Mouse (Mus musculus) Patski (cell line): Measurements from ENCODE around the gene Mturn. TPM values are rescaled to one million over a fixed set of nuclear protein-coding genes. Genes with fewer than 3 reads are reported as not detected.

Experiments
- ATAC-seq: fragments of 100-300 bp; one replicate; pipeline ENCODE4 v1.8.0; 2021
- CTCF ChIA-PET: fragments of 350-600 bp; sonication (Branson Sonifier 250); formaldehyde crosslinking; loops from one replicate; lab custom pipeline; 2022; ENCODE audit warnings: inconsistent platforms; lab: Charles Lee
- POLR2A ChIA-PET: fragments of 350-600 bp; sonication (Branson Sonifier 250); formaldehyde crosslinking; loops from one replicate; lab custom pipeline; 2022; ENCODE audit warnings: antibody characterized with exemption, inconsistent platforms; lab: Charles Lee
- DNase-seq: peaks from one replicate; pipeline ENCODE4 v3.0.0-alpha.2; 2011; ENCODE audit warnings: low read depth, low spot score
- H3K27me3 ChIP-seq: fragments of 371-371 bp; one replicate; pipeline ENCODE4 v1.5.1; 2021
- CTCF ChIP-seq: fragments of 100-300 bp; IDR thresholded peaks from one replicate; pipeline ENCODE4 v1.5.1; 2021
- in situ Hi-C: fragments of 300-500 bp; cut with MboI; formaldehyde crosslinking; loops from 3 replicates; pipeline ENCODE4 v1.11.1; 2018; ENCODE audit warnings: low pct_unique_long_range_greater_than_20kb, mixed read lengths
- polyA plus RNA-seq: library from polyadenylated mRNA; unstranded; gene quantifications from one replicate; pipeline ENCODE4 v1.2.3, GENCODE M21; 2021

Mturn gene
- polyA plus RNA-seq, 1 experiment from 2014 or later = 3.6 TPM

DNA sequence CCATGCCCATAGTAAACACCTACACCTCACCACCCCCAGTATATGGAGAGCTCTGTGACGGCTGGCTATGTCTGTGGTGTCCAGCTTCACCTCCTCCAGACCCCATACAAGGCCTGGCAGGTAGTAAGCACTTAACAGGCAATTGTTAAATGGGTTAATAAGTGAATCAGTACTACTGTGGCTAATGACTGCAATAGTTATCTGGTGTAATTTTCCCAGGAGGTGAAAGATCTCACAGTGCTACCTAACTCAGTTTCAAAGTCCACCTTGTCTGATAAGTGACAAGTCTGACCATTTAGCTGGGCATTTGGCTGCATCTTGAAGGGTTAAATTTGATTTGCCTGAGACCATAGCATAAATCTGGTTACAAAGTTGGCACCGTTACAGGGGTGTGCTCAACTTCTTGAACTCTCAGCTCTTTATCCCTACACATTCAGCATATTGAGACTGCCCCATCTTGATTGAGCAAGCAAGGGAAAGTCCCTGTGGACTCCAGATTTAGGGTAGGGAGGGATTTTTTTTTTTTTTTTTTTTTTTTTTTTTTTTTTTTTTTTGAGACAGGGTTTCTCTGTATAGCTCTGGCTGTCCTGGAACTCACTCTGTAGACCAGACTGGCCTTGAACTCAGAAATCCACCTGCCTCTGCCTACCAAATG is 48.2 kb downstream of the Mturn start:
- POLR2A ChIA-PET = interaction anchor here (0.6 to 0.9 kb wide), 2 partner anchors 13 to 469 kb away, joined by 3 to 6 read pairs; no protein-coding TSS in a partner anchor
- CTCF ChIA-PET = interaction anchor here (1.4 kb wide), 1 partner anchor 286 kb away, joined by 3 read pairs; no protein-coding TSS in a partner anchor
- no peaks in the 10 kb centered on the region for H3K27me3 ChIP-seq
- no peak for TF ChIP-seq CTCF
- in situ Hi-C loops = no loop called here
- DNase-seq (no peak), ATAC-seq (no peak)

DNA sequence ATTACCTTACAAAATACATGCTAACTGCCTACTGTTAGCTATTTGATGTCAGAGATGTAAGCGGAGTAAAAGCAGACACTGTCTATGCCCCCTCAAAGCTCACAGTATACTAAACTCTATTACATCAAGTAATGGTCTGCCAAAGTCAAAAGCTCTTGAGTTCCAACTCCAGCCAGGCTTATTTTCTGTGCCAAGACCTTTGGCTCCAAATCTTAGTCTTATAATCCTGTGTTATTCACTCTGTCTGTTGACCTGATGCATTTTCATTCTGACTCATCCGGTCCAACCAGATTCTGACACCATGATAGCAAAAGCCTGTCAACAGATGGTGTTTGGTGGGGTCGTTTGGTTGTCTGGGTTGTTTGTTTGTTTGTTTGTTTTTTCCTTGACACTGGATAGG is 50.3 kb downstream of the Mturn start:
- ChIA-PET CTCF (no interaction called here), POLR2A (no interaction called here)
- ATAC-seq (no peak), DNase-seq (no peak)
- H3K27me3 ChIP-seq = no peaks in the 10 kb centered on the region
- TF ChIP-seq CTCF = no peak
- in situ Hi-C loops = no loop called here

DNA sequence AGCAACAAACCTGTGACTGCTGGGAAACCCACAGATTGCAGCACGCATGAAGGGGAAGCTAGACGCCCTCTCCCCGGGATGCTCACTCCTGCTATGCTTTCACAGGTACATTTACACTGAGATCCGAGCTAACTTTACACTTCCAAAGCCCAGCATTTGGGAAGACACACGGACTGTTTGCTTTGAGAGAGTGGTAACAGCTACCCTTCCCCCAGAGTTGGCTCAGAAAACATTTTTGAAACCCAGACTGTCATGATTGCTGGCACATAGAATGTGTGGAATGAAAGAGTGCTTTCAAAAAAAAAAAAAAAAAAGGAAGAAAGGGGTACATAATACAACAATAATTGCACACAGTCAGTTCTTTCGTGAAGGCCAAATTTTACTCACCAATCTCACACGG is 51.3 kb downstream of the Mturn start:
- ATAC-seq (no peak), DNase-seq (no peak)
- in situ Hi-C loops = no loop called here
- CTCF ChIA-PET = no interaction called here
- POLR2A ChIA-PET = interaction anchor here (0.7 kb wide), 1 partner anchor 16 kb away, joined by 4 read pairs; no protein-coding TSS in a partner anchor
- TF ChIP-seq CTCF = no peak
- no peaks in the 10 kb centered on the region for H3K27me3 ChIP-seq

DNA sequence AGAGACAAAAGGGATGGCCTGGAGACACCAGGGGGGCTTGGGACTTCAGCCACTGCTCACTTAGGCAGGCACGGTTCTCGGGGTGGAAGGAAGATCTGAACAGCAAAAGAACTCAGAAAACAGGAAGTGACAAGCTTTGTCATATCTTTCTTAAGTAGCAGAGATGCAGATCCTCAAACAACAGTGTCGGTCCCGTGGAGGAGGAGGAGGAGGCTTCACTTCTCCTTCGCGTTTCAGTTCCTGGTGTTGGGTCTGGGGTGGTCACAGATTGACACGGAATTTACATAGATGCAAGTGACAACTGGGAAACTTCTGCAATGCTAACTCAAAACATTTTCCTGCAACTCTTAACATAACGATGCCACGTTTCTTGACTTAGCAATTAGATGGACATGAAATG is 54.7 kb downstream of the Mturn start:
- CTCF ChIA-PET = no interaction called here
- in situ Hi-C loops = no loop called here

DNA sequence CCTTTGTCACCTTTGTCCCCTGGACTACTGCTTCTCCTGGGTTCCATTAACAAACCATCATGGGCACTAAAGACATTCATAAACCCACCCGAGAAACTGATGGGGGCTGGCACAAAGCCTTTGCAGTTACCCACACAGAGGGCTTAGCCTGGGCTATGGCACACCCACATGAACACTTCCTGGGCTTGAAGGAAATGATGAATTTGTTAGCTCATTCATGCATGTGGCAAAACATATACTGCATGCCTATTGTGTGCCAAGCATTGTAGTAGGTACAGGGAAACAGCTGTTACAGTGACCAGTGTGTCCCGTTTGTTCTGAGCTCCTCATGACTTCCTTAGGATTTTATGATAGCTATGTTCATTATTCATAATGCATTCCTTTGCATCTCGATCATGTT is 55.8 kb downstream of the Mturn start:
- POLR2A ChIA-PET = no interaction called here
- in situ Hi-C loops = no loop called here
- CTCF ChIA-PET = interaction anchor here (0.8 kb wide), 1 partner anchor 16 kb away, joined by 3 read pairs; no protein-coding TSS in a partner anchor
- no peak for ATAC-seq
- H3K27me3 ChIP-seq = no peaks in the 10 kb centered on the region
- TF ChIP-seq CTCF = no peak
- DNase-seq = no peak

More for the DNA sequence above, 54.7 kb downstream of the Mturn start:
- DNase-seq (no peak), ATAC-seq (no peak)
- POLR2A ChIA-PET = no interaction called here
- no peak for TF ChIP-seq CTCF
- no peaks in the 10 kb centered on the region for H3K27me3 ChIP-seq

DNA sequence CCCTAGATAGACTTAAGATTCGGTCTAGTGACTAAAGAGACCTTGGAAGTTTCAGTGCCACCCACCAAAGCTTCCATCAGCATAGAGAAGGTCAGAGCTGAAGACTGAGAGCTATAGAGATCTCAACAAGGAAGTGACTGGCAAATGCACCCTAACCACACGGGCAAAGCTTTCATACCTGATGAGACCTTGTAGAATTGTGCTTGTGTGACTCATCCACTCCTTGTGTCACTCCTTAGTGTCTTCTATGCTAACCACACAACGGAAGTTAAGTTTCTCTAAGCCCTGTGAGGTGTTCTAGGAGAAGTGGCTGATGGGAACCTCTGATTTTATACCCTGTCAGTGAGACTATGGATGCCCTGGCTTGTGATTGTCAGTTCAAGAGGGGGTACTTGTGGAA is 56.3 kb downstream of the Mturn start:
- DNase-seq = no peak
- in situ Hi-C loops = no loop called here
- ATAC-seq = no peak
- no peaks in the 10 kb centered on the region for H3K27me3 ChIP-seq
- CTCF ChIA-PET = interaction anchor here (0.8 kb wide), 1 partner anchor 16 kb away, joined by 3 read pairs; no protein-coding TSS in a partner anchor
- POLR2A ChIA-PET = no interaction called here
- TF ChIP-seq CTCF = no peak

DNA sequence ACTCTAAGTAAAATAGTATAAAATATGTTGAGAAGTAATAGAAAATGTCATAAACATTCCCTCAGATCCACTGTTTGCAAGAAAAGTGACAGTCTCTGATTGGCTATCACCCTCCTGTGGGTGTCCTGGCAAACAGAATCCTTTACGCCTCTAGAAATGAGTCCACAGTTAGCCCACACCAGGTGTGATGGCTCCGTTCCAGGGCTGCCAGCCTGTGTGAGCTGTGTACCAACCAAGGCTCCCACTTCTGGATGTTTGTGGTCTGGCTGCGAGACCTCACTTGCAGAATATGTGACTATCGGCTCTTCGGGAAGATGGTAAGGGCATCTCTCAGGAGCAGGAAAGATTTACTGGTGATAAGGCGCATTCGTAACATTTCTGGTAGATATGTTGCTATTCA is 67.6 kb downstream of the Mturn start:
- ChIA-PET CTCF (no interaction called here), POLR2A (no interaction called here)
- DNase-seq (no peak), ATAC-seq (no peak)
- in situ Hi-C loops = no loop called here
- TF ChIP-seq CTCF = no peak
- H3K27me3 ChIP-seq = no peaks in the 10 kb centered on the region

DNA sequence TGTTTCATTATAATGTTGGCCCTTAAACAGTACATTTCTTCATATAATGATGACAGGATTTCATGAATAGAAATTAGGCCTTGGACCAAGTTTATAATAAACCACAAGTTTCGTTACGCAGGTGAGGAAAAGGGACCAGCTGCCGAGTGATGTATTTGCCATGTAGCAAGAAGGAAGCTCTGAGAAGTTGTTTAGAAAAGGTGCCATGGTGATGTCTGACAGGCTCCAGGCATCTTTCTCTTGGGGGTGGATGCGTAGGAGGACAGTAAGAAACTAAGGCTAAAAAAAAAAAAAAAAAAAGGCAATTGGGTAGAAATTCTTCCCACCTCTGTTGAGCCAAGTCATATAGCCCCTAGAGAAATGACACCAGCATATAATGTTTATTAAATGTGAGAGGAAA is 70.2 kb downstream of the Mturn start:
- ChIA-PET CTCF (interaction anchor here (2.3 kb wide), 1 partner anchor 17 kb away, joined by 6 read pairs; no protein-coding TSS in a partner anchor), POLR2A (interaction anchor here (0.6 kb wide), 3 partner anchors 25 to 253 kb away, joined by 5 to 7 read pairs (median 5); partner anchors contain the start of gene Plekha8)
- no peak for TF ChIP-seq CTCF
- no peaks in the 10 kb centered on the region for H3K27me3 ChIP-seq
- in situ Hi-C loops = no loop called here
- no peak for DNase-seq
- ATAC-seq = no peak

DNA sequence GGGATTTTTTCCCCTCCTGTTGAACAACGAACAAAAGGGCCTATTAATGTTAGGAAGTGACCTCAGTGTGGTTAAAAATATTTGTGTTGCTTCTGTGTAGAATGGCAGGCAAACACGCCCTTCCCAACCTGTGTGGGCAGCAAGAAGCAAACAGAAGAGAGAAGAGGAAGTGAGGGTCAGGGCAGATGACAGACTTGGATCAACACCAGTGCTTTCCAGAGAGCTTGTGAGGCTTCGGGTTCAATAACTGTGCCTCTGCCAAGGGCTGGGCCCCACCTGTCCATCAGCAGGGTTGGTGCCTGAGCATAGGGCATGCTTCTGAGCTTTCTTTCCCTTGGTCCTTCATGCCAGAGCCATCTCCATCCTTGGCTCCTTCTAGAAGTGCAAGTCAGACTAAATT is 70.7 kb downstream of the Mturn start:
- ATAC-seq (no peak), DNase-seq (no peak)
- no peak for TF ChIP-seq CTCF
- in situ Hi-C loops = no loop called here
- H3K27me3 ChIP-seq = no peaks in the 10 kb centered on the region
- POLR2A ChIA-PET = interaction anchor here (0.6 kb wide), 2 partner anchors 25 to 157 kb away, joined by 5 to 7 read pairs; partner anchors contain the start of gene Plekha8
- CTCF ChIA-PET = interaction anchor here (2.3 kb wide), 1 partner anchor 18 kb away, joined by 6 read pairs; no protein-coding TSS in a partner anchor

Other genes starting within 250 kb of the Mturn start
- gene Scrn1, start 115.1 kb upstream of the Mturn start, polyA plus RNA-seq = 5.2 TPM
- gene Plekha8, start 86.5 kb upstream of the Mturn start, polyA plus RNA-seq = 9.6 TPM
- 21.6 TPM for gene Fkbp14, start 84.3 kb upstream of the Mturn start, polyA plus RNA-seq
- gene Znrf2, start 135.3 kb downstream of the Mturn start, polyA plus RNA-seq = 17.4 TPM